Comparison of ENCODE assay signal across 34 mouse cellular contexts in the genomic region with DNA sequence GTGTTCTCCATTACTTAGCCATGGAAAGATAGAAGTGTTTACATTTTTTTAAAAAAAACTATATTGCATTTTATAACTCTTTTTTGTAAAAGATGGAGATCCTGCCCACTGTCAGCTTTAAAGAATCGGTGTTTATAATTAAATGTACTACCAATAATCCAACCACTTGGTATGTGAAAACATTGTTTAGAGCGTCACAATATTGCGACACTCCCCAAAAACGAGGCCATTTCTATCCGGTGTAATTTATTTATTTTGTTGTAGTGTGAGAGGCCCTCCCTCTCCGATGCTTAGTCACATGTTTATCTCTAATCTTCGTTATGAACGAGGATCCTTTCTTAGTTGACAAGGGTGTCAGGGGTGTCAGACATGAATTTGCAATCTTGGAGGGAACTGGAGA. TPM values are rescaled to one million over a fixed set of nuclear protein-coding genes. Genes with fewer than 3 reads are reported as not detected.
DNase-seq lines count a peak whose midpoint lies in the region; ATAC-seq lines count a peak whose summit lies in the region.
"Had no signal": no experiment of that assay in that cellular context is flagged by ENCODE, and none has a peak within 500 bp of the region (broad histone marks: within the 10 kb centered on the region; RNA-seq: fewer than 3 reads in every experiment).

No protein-coding gene starts in this region.

- no peak for DNase-seq in lung, postnatal 36 days
- DNase-seq in embryo, embryonic 10 days (ENCODE audit: low spot score): no peak
- no peak for DNase-seq in left cerebral cortex, postnatal 10 days (ENCODE audit: extremely low spot score in 1 of 2, low spot score in 2 of 2)
- DNase-seq: adrenal gland, adult 2 months; adrenal gland, postnatal 14 days; cerebellum, adult 11 months; cerebellum, adult 2 months; cerebellum, adult 9-11 months; cerebellum, postnatal 25 days; embryo, embryonic 11 days; gastrocnemius, postnatal 10 days; gastrocnemius, postnatal 36 days; heart, adult 2 months; heart, postnatal 14 days; heart, postnatal 4 days had no signal

- 48% methylated on average over 8 of the region's 8 CpGs for WGBS in lung, embryonic 15.5 days
- WGBS in intestine, embryonic 15.5 days: 66% methylated on average over 8 of the region's 8 CpGs
- 63% methylated on average over 8 of the region's 8 CpGs for WGBS in intestine, embryonic 16.5 days
- WGBS in stomach, embryonic 16.5 days: 57% methylated on average over 8 of the region's 8 CpGs

- no peaks in the 10 kb centered on the region for H3K4me1 ChIP-seq in lung, embryonic 15.5 days
- H3K4me1 ChIP-seq in intestine, embryonic 15.5 days (replicated peaks): no peaks in the 10 kb centered on the region
- no peaks in the 10 kb centered on the region for H3K4me1 ChIP-seq in intestine, embryonic 16.5 days (ENCODE audit: control insufficient read depth, insufficient read depth, low read length)
- no peaks in the 10 kb centered on the region for H3K4me1 ChIP-seq in stomach, embryonic 16.5 days (ENCODE audit: control insufficient read depth, insufficient read depth, low read length)
- H3K4me1 ChIP-seq: embryonic facial prominence, embryonic 10.5 days; embryonic facial prominence, embryonic 13.5 days; forebrain, embryonic 12.5 days; forebrain, embryonic 15.5 days; heart, embryonic 10.5 days; heart, embryonic 13.5 days had no signal

- H3K4me2 ChIP-seq in lung, embryonic 15.5 days: peak overlapping the region; percentile 4; the same call in 1 of the 2 replicates
- no peak overlapping the region for H3K4me2 ChIP-seq in intestine, embryonic 15.5 days (replicated peaks)
- H3K4me2 ChIP-seq in intestine, embryonic 16.5 days (ENCODE audit: low read depth, low read length): no peak overlapping the region
- H3K4me2 ChIP-seq in stomach, embryonic 16.5 days (ENCODE audit: low read depth, low read length): no peak overlapping the region
- H3K4me2 ChIP-seq: embryonic facial prominence, embryonic 13.5 days; forebrain, embryonic 12.5 days; forebrain, embryonic 15.5 days; heart, embryonic 13.5 days; hindbrain, embryonic 14.5 days had no signal

- intact Hi-C loops in left cerebral cortex, postnatal 10 days (cut with DNase I): no loop called here

- no peak overlapping the region for H3K27ac ChIP-seq in lung, embryonic 15.5 days
- 0 out of 2 replicates have a peak overlapping the region, but pooled peaks have one; percentile 32 for H3K27ac ChIP-seq in intestine, embryonic 15.5 days
- no peak overlapping the region for H3K27ac ChIP-seq in intestine, embryonic 16.5 days (ENCODE audit: low read length)
- H3K27ac ChIP-seq in stomach, embryonic 16.5 days (ENCODE audit: low read length): peak overlapping the region; percentile 47
- H3K27ac ChIP-seq: embryonic facial prominence, embryonic 10.5 days; embryonic facial prominence, embryonic 13.5 days; forebrain, embryonic 12.5 days; forebrain, embryonic 15.5 days; heart, adult 2 months; heart, embryonic 10.5 days; heart, embryonic 13.5 days; hindbrain, embryonic 14.5 days had no signal

- no peak overlapping the region for H3K4me3 ChIP-seq in lung, embryonic 15.5 days
- H3K4me3 ChIP-seq in intestine, embryonic 15.5 days (replicated peaks): no peak overlapping the region
- no peak overlapping the region for H3K4me3 ChIP-seq in intestine, embryonic 16.5 days (ENCODE audit: low read length)
- no peak overlapping the region for H3K4me3 ChIP-seq in stomach, embryonic 16.5 days (replicated peaks; ENCODE audit: low read length)
- H3K4me3 ChIP-seq: embryonic facial prominence, embryonic 10.5 days; embryonic facial prominence, embryonic 13.5 days; erythroblast, embryonic 14.5 days; forebrain, embryonic 12.5 days; forebrain, embryonic 15.5 days; heart, adult 2 months; heart, embryonic 10.5 days; heart, embryonic 13.5 days had no signal

- ATAC-seq in lung, embryonic 15.5 days (ENCODE audit: borderline replicate concordance, extremely low read depth, low FRiP score, low TSS enrichment): no peak
- peak; percentile 71 for ATAC-seq in intestine, embryonic 15.5 days
- peak; percentile 81 for ATAC-seq in intestine, embryonic 16.5 days
- no peak for ATAC-seq in stomach, embryonic 16.5 days (ENCODE audit: insufficient read depth, low FRiP score)
- ATAC-seq: CD4-positive, CD25-positive, alpha-beta regulatory T cell, adult 4 months; forebrain, embryonic 15.5 days had no signal

- no peak overlapping the region for H3K9ac ChIP-seq in lung, embryonic 15.5 days
- no peak overlapping the region for H3K9ac ChIP-seq in intestine, embryonic 15.5 days
- H3K9ac ChIP-seq in intestine, embryonic 16.5 days (ENCODE audit: low read depth, low read length): no peak overlapping the region
- no peak overlapping the region for H3K9ac ChIP-seq in stomach, embryonic 16.5 days (ENCODE audit: low read length)
- H3K9ac ChIP-seq: embryonic facial prominence, embryonic 13.5 days; forebrain, embryonic 12.5 days; forebrain, embryonic 15.5 days; heart, embryonic 13.5 days; hindbrain, embryonic 14.5 days had no signal

- H3K27me3 ChIP-seq in lung, embryonic 15.5 days: no peaks in the 10 kb centered on the region
- H3K27me3 ChIP-seq in intestine, embryonic 15.5 days (replicated peaks): no peaks in the 10 kb centered on the region
- no peaks in the 10 kb centered on the region for H3K27me3 ChIP-seq in intestine, embryonic 16.5 days (replicated peaks; ENCODE audit: control insufficient read depth, insufficient read depth, low read length)
- no peaks in the 10 kb centered on the region for H3K27me3 ChIP-seq in stomach, embryonic 16.5 days (ENCODE audit: control insufficient read depth, insufficient read depth, low read length)
- H3K27me3 ChIP-seq: embryonic facial prominence, embryonic 13.5 days; forebrain, embryonic 12.5 days; forebrain, embryonic 15.5 days; heart, embryonic 13.5 days had no signal

- H3K9me3 ChIP-seq in lung, embryonic 15.5 days: no peaks in the 10 kb centered on the region
- no peaks in the 10 kb centered on the region for H3K9me3 ChIP-seq in intestine, embryonic 15.5 days
- no peaks in the 10 kb centered on the region for H3K9me3 ChIP-seq in intestine, embryonic 16.5 days (ENCODE audit: control insufficient read depth, low read length)
- H3K9me3 ChIP-seq in stomach, embryonic 16.5 days (replicated peaks; ENCODE audit: control insufficient read depth, low read length): no peaks in the 10 kb centered on the region
- H3K9me3 ChIP-seq: embryonic facial prominence, embryonic 10.5 days; embryonic facial prominence, embryonic 13.5 days; forebrain, embryonic 12.5 days; forebrain, embryonic 15.5 days; heart, embryonic 10.5 days; heart, embryonic 13.5 days had no signal

- H3K36me3 ChIP-seq in lung, embryonic 15.5 days: no peaks in the 10 kb centered on the region
- H3K36me3 ChIP-seq in intestine, embryonic 15.5 days: no peaks in the 10 kb centered on the region
- no peaks in the 10 kb centered on the region for H3K36me3 ChIP-seq in intestine, embryonic 16.5 days (ENCODE audit: control insufficient read depth, insufficient read depth, low read length)
- H3K36me3 ChIP-seq in stomach, embryonic 16.5 days (ENCODE audit: control insufficient read depth, insufficient read depth, low read length): no peaks in the 10 kb centered on the region
- H3K36me3 ChIP-seq: embryonic facial prominence, embryonic 10.5 days; embryonic facial prominence, embryonic 13.5 days; forebrain, embryonic 12.5 days; forebrain, embryonic 15.5 days; heart, embryonic 10.5 days; heart, embryonic 13.5 days had no signal

RNA-seq across cellular contexts. Expression of a gene that starts 21.1 kb away (rescaled TPM):
- polyA plus RNA-seq in lung, embryonic 15.5 days (2015; fragmentation: Nextera tagmentation; extraction: Ambion mirVana): 0.16 TPM in 1 of 2 replicates, not detected in the other
- polyA plus RNA-seq in intestine, embryonic 15.5 days (2015; fragmentation: Nextera tagmentation; extraction: Ambion mirVana): not detected in 2 replicates
- 0.10 TPM in 1 of 2 replicates, not detected in the other for polyA plus RNA-seq in intestine, embryonic 16.5 days (2015; fragmentation: Nextera tagmentation; extraction: Ambion mirVana)
- not detected in 2 replicates for polyA plus RNA-seq in stomach, embryonic 16.5 days (2015; fragmentation: Nextera tagmentation; extraction: Ambion mirVana)
- total RNA-seq in left cerebral cortex, postnatal 10 days (2021): under 1 TPM in 1 of 2 experiments, not detected in 1; 0.39 TPM
- total RNA-seq: adrenal gland, adult 2 months; adrenal gland, postnatal 14 days; adrenal gland, postnatal 4 days; common myeloid progenitor, adult 5-6 weeks; granulocyte monocyte progenitor cell, adult 5-6 weeks; MEL had no signal
- polyA plus RNA-seq: adrenal gland, adult 2 months; CD4-positive, CD25-positive, alpha-beta regulatory T cell, adult 4 months; erythroblast, embryonic 14.5 days; hindbrain, embryonic 14.5 days had no signal

RNA-seq across cellular contexts. Expression of a gene that starts 26.0 kb away (rescaled TPM):
- polyA plus RNA-seq in lung, embryonic 15.5 days (2015; fragmentation: Nextera tagmentation; extraction: Ambion mirVana): 0.35 and 0.41 TPM in 2 replicates
- 1.2 TPM in 2 replicates for polyA plus RNA-seq in intestine, embryonic 15.5 days (2015; fragmentation: Nextera tagmentation; extraction: Ambion mirVana)
- 1.3 and 1.5 TPM in 2 replicates for polyA plus RNA-seq in intestine, embryonic 16.5 days (2015; fragmentation: Nextera tagmentation; extraction: Ambion mirVana)
- polyA plus RNA-seq in stomach, embryonic 16.5 days (2015; fragmentation: Nextera tagmentation; extraction: Ambion mirVana): 0.43 and 0.80 TPM in 2 replicates
- not detected for total RNA-seq in left cerebral cortex, postnatal 10 days (2021)
- total RNA-seq: adrenal gland, adult 2 months; common myeloid progenitor, adult 5-6 weeks; gastrocnemius, adult 18-20 months; gastrocnemius, postnatal 36 days; granulocyte monocyte progenitor cell, adult 5-6 weeks; MEL had no signal
- polyA plus RNA-seq: adrenal gland, adult 2 months; CD4-positive, CD25-positive, alpha-beta regulatory T cell, adult 4 months; cerebellum, adult 2 months; embryonic facial prominence, embryonic 10.5 days; embryonic facial prominence, embryonic 13.5 days; erythroblast, embryonic 14.5 days; forebrain, embryonic 12.5 days; forebrain, embryonic 15.5 days; hindbrain, embryonic 11.5 days; hindbrain, embryonic 14.5 days had no signal

Comparison
In these comparisons a context has a peak if more than half of its experiments do, and no peak if none do; other contexts are left out.
1. H3K27ac ChIP-seq: peak in intestine, embryonic 15.5 days (single experiment) and stomach, embryonic 16.5 days (single experiment); none in lung, embryonic 15.5 days (single experiment) and intestine, embryonic 16.5 days (single experiment).
2. ATAC-seq: peak in intestine, embryonic 15.5 days (single experiment) and intestine, embryonic 16.5 days (single experiment); none in lung, embryonic 15.5 days (single experiment) and stomach, embryonic 16.5 days (single experiment).